Mouse (Mus musculus) adrenal gland (tissue): ENCODE measurements at regions not wholly inside any gene's neighbourhood (a gene's known extent, or its start where the extent isn't known, plus 50 kb on each side); places are given as distances from the start of the nearest gene placed in this dataset.

Source experiments
- intact Hi-C: fragments of 180-260 bp; cut with DNase I; formaldehyde crosslinking; loops from one replicate; pipeline ENCODE4 v1.15.1; 2025

DNA sequence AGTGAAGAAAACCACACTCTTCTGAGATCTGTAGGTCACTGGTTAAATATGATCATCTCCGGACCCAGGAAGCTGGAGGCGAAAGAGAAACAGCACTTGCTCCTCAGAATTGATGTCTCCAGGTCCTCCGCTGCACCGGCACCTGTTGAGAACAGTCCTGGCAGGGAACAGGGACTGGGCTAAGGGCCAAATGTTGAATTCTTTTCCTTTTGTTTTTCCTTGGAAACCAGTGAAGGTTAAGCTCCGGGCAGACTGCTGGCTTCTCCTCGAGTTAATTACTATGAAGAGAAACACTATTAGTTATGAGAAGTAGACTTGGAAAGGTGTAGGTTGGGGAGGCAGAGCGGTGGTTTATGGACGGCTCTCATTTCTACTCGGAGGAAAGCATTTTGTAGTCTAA is 242.7 kb downstream of the Rngtt start:
- intact Hi-C loops = loop anchor here (10.0 kb wide), 1 partner anchor 682 kb away; no protein-coding TSS in a partner anchor

GRCm38 (mm10) chr4:33554606-33555005 is 244.5 kb downstream of the Rngtt start:
- intact Hi-C loops = loop anchor here (10.0 kb wide), 1 partner anchor 680 kb away; no protein-coding TSS in a partner anchor

- intact Hi-C loops = loop anchor here (10.0 kb wide), 1 partner anchor 679 kb away; no protein-coding TSS in a partner anchor
These were observed 245.3 kb downstream of the Rngtt start for GRCm38 (mm10) chr4:33555231-33555933.

DNA sequence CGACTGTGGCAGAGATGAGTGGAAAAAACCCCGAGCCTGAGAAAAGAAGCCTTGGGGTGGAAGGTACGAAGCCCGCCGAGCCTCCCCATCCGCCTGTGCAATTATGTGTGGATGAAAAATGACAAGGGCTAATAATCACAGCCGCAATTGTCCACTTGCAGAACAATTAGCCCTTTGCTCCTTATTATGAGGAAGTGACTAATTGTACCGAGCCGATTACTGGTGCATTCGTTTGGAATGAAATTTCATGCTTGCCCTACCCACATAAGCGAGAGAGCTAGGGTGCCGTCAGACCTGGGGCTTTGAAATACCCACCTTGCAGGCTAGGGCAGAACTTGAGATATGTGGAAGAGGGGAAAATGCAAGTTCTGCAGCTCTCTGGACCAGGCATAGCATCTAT is 245.9 kb downstream of the Rngtt start:
- intact Hi-C loops = loop anchor here (10.0 kb wide), 1 partner anchor 679 kb away; no protein-coding TSS in a partner anchor

DNA sequence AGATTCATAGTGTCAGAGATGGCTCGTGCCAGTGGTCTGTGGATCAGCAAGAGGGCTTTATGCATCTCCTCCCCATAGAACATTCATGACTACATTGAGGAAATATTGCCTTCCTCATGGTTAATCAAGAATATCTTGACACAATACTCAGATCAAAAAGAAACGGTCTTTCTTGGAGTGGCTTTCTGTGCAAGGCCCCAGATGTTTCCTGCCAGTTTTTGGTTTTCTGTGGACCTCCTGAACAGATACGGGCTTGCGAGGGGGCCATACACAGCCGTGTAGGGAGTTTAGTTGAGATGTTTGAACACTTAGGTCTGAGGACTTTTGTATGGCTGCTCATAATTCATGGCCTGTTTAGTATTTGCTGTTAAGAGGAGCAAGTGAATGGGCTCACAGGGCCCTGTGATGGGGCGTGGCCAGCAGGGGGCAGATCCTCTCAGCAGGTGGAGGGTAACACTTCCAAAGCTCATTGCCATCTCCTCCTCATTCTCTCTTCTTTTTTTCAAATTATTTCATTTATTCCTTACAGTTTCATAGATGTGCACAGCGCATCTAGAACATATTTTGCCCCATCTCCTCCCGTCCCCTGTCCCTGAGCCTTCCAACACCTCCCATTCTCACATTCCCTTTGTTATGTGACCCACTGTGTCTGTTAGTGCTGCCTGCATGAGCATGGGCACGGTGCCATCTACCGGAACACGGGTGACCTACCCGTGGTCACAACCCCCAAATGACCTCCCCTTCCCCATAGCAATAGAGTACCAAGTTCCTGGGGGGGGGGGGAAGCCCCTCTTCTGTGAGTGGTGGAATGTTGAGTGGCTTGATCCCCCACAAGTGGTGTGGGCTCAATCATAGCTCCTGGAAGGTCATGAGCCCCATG is 246.8 kb downstream of the Rngtt start:
- intact Hi-C loops = loop anchor here (10.0 kb wide), 1 partner anchor 678 kb away; no protein-coding TSS in a partner anchor

GRCm38 (mm10) chr4:33570274-33570673 is 260.2 kb downstream of the Rngtt start:
- intact Hi-C loops = loop anchor here (5.0 kb wide), 1 partner anchor 38 kb away; no protein-coding TSS in a partner anchor

DNA sequence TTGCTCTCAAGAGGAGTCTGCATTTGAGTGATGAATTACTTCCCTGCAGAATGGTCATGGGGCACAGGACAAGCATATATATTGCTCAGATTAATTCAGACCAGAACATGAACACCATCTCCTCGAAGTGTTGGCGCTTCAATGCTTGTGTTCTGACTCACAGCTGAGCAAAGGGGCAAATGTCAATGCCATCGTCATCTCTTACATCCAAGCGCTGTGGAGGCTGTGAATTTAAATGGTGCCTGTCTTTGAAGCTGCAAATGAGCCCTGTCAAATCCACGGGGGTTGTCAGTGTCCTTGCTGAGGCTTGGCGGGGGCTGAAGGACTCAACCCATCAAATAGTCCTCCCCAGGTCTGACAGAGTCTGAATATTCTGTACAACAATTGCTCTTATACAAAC is 261.2 kb downstream of the Rngtt start:
- intact Hi-C loops = loop anchor here (5.0 kb wide), 1 partner anchor 39 kb away; no protein-coding TSS in a partner anchor

- intact Hi-C loops = no loop called here
These were observed 267.5 kb downstream of the Rngtt start for GRCm38 (mm10) chr4:33577631-33578030.

DNA sequence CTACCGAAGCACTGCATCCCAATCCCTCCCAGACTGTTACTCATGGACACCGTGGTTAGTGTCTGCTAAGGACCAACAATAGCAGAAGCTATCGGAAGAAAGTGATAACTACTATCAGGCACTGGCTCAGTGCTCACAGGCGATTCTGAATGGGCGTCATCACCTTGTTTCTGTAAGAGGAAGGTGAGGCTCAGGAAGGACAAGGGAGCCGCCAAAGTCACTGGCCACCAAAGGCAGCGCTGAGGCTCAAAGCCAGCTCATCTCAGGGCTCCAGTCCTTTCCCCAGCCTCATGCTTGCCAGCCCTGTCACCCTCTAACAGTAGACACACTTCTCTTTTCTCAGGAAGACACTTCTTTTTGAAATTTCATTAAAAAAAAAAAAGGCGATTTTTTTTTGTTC is 270.4 kb downstream of the Rngtt start:
- intact Hi-C loops = no loop called here

- intact Hi-C loops = no loop called here
These were observed 271.1 kb downstream of the Rngtt start for GRCm38 (mm10) chr4:33581180-33581591.

- intact Hi-C loops = no loop called here
These were observed 271.8 kb downstream of the Rngtt start for GRCm38 (mm10) chr4:33581766-33582525.

- intact Hi-C loops = no loop called here
These were observed 273.0 kb downstream of the Rngtt start for GRCm38 (mm10) chr4:33582986-33583720.

- intact Hi-C loops = no loop called here
These were observed 274.1 kb downstream of the Rngtt start for GRCm38 (mm10) chr4:33583979-33584907.

- intact Hi-C loops = no loop called here
These were observed 275.7 kb downstream of the Rngtt start for GRCm38 (mm10) chr4:33585821-33586220.

- intact Hi-C loops = no loop called here
These were observed 276.1 kb downstream of the Rngtt start for GRCm38 (mm10) chr4:33586290-33586614.

- intact Hi-C loops = no loop called here
These were observed 276.7 kb downstream of the Rngtt start for GRCm38 (mm10) chr4:33586615-33587451.

GRCm38 (mm10) chr4:33587666-33588065 is 277.6 kb downstream of the Rngtt start:
- intact Hi-C loops = no loop called here

DNA sequence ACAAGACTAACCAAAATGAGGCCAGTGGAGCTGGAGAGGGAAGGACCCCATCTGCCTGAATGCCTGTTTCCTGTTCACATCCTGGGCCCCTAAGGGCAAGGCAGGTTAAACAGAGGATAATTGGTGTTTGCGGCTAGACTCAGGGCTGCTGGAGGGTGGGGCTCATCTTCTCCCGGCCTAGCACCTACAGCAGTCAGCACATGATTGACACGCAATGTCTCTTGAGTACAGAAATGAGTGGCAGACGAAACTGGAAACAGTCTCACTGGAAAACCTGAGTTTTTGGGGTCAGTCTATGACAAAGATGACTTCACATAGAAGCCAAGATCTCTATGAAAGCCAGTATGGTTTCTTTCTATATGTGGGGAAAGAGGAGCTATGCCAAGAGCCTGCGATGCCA is 278.0 kb downstream of the Rngtt start:
- intact Hi-C loops = no loop called here

GRCm38 (mm10) chr4:33589207-33589606 is 279.1 kb downstream of the Rngtt start:
- intact Hi-C loops = no loop called here
